Mouse (Mus musculus): ENCODE data around the gene Hspb2.

Gene Hspb2

DNA sequence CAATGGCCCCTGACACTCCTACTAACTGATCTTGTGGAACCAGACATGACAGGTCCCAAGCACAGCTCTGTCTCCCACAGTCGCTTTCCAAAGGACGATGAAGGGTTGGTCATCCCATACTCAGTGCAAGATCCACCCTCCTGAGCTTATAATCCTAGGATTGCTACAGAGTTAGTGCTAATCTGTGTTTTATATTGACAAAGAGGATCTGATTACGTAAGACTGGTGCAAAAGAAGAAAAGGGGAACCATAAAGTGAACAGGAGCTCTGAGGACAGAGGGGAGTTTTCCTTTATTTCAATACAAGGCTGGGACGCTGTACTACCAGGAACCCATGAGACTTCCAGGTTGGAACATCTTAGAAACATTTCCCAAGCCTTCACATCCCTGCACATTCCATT is 40.8 kb downstream of the Hspb2 start:
- DNase-seq (ENCODE audit: low read depth, low spot score) = no peak

DNA sequence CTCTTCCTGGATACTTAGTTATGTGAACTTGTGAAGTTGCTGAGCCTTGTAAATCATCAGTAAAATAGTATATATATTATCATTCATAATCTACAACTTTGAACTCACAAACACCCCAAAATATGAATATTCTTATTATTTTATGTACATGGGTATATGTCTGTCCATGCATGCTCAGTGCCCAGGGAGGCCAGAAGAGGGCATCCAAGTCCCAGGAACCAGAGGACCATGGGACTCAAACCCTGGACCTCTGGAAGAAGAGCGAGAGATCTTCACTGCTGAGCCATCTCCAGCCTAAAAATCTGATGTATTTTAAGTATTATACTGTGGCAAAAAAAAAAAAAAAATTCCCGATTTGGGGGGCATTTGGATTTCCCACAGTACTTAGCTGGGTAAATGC is 43.0 kb downstream of the Hspb2 start:
- no peak for DNase-seq (ENCODE audit: low read depth, low spot score)

DNA sequence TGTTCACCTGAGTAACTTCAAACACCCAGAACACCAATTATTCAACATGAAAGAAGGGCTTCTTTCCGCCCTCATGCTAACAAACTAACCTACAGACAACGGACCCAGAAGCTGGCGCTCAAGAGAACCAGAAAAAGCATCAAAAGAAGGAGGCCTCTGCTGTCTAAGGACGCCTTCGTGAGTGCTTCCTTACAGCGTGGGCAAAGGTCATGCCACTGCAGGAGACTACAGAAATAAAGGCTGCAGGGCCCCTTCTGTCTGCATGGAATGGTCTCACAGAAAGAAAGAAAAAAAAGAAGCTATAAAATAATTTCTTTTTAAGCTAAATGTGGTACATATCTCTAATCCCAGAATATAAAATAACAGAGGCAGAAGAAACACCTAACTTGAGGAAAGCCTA is 47.2 kb downstream of the Hspb2 start:
- no peak for DNase-seq (ENCODE audit: low read depth, low spot score)

Data from embryo, embryonic 11.5 days (tissue).